16 mouse cellular contexts compared by ENCODE assay signal in genomic region chr1:182840606-182841005, GRCm38 (mm10).
"Had no signal": no experiment of that assay in that cellular context is flagged by ENCODE, and none has a peak within 500 bp of the region (broad histone marks: within the 10 kb centered on the region; RNA-seq: fewer than 3 reads in every experiment).

No protein-coding gene starts in this region.

- H3K27me3 ChIP-seq: limb, embryonic 13.5 days; neural tube, embryonic 12.5 days had no signal

- H3K4me2 ChIP-seq: limb, embryonic 13.5 days; midbrain, embryonic 11.5 days; neural tube, embryonic 12.5 days had no signal

- H3K9me3 ChIP-seq: limb, embryonic 13.5 days; neural tube, embryonic 12.5 days had no signal

- H3K9ac ChIP-seq: limb, embryonic 13.5 days; liver, embryonic 14.5 days; neural tube, embryonic 12.5 days had no signal

- H3K4me3 ChIP-seq: limb, embryonic 13.5 days; myocyte; neural tube, embryonic 12.5 days had no signal

- H3K27ac ChIP-seq: hindbrain, postnatal 0 days; kidney, postnatal 0 days; limb, embryonic 13.5 days; liver, embryonic 14.5 days; stomach, postnatal 0 days had no signal

- DNase-seq: kidney, adult 11 months; kidney, adult 9 months; kidney, postnatal 36 days; left cerebral cortex, postnatal 4 days; lung, adult 2 months; lung, postnatal 4 days; thymus, postnatal 4 days had no signal

- H3K36me3 ChIP-seq: limb, embryonic 13.5 days; neural tube, embryonic 12.5 days had no signal

- ATAC-seq: lung, postnatal 0 days had no signal
